Comparison of ENCODE assay signal across 33 mouse cellular contexts in genomic region chr11:57244543-57244942, GRCm38 (mm10).
DNase-seq lines count a peak whose midpoint lies in the region; ATAC-seq and TF ChIP-seq lines count a peak whose summit lies in the region.
"Had no signal": no experiment of that assay in that cellular context is flagged by ENCODE, and none has a peak within 500 bp of the region (broad histone marks: within the 10 kb centered on the region; RNA-seq: fewer than 3 reads in every experiment).

No protein-coding gene starts in this region.

- no peaks in the 10 kb centered on the region for H3K27me3 ChIP-seq in forebrain, postnatal 0 days (ENCODE audit: insufficient read depth, low read length)
- H3K27me3 ChIP-seq in forebrain, embryonic 10.5 days (ENCODE audit: poor library complexity, severe bottlenecking): no peaks in the 10 kb centered on the region
- H3K27me3 ChIP-seq: CH12.LX; forebrain, embryonic 12.5 days; hindbrain, embryonic 13.5 days; limb, embryonic 15.5 days; liver, embryonic 13.5 days; stomach, embryonic 15.5 days had no signal

- H3K9me3 ChIP-seq in forebrain, postnatal 0 days (ENCODE audit: low read length): no peaks in the 10 kb centered on the region
- H3K9me3 ChIP-seq in forebrain, embryonic 10.5 days: no peaks in the 10 kb centered on the region
- H3K9me3 ChIP-seq: forebrain, embryonic 12.5 days; heart, embryonic 10.5 days; hindbrain, embryonic 13.5 days; limb, embryonic 10.5 days; limb, embryonic 15.5 days; liver, embryonic 13.5 days; stomach, embryonic 15.5 days had no signal

- no peak for DNase-seq in forebrain, postnatal 0 days
- DNase-seq in forebrain, embryonic 10.5 days (ENCODE audit: extremely low spot score, low spot score): no peak
- peak in 1 of 2 experiments; percentile 43 for DNase-seq in layer of hippocampus, adult 2 months (ENCODE audit: low spot score in 2 of 2)
- DNase-seq in layer of hippocampus, adult 9-10 months (ENCODE audit: low spot score): no peak
- DNase-seq in left cerebral cortex, postnatal 25 days (ENCODE audit: low spot score in 2 of 2): peak; percentile 40 to 69
- no peak for DNase-seq in left cerebral cortex, adult 2 months (ENCODE audit: extremely low spot score in 1 of 2, low spot score in 2 of 2)
- peak; percentile 83 for DNase-seq in brain, adult 2 months (ENCODE audit: low read depth, low spot score)
- DNase-seq: adrenal gland, adult 2 months; adrenal gland, postnatal 36 days; cerebellum, adult 2 months; cerebellum, postnatal 14 days; gastrocnemius, postnatal 14 days; heart, adult 11 months; heart, postnatal 4 days; kidney, adult 8-10 months; kidney, postnatal 4 days; liver, embryonic 13.5 days; lung, adult 18-20 months; lung, postnatal 10 days; midbrain, embryonic 14.5 days; retina, postnatal 1 day; thymus, postnatal 14 days had no signal

- no peak overlapping the region for H3K4me3 ChIP-seq in forebrain, postnatal 0 days (ENCODE audit: low read depth, low read length)
- H3K4me3 ChIP-seq in forebrain, embryonic 10.5 days: no peak overlapping the region
- no peak overlapping the region for H3K4me3 ChIP-seq in layer of hippocampus, adult 2 months
- no peak overlapping the region for H3K4me3 ChIP-seq in left cerebral cortex, adult 2 months
- H3K4me3 ChIP-seq: erythroblast, embryonic 14.5 days; forebrain, embryonic 12.5 days; heart, embryonic 10.5 days; hindbrain, embryonic 13.5 days; limb, embryonic 10.5 days; limb, embryonic 15.5 days; liver, embryonic 13.5 days; stomach, embryonic 15.5 days had no signal

- TF ChIP-seq CTCF in forebrain, postnatal 0 days (IDR thresholded peaks at IDR 0.05; ENCODE audit: low read depth): no peak
- TF ChIP-seq CTCF in layer of hippocampus, adult 2 months (conservative IDR thresholded peaks at IDR 0.05): no peak
- no peak for TF ChIP-seq CTCF in left cerebral cortex, adult 2 months (IDR thresholded peaks at IDR 0.05)

- 75% methylated on average over 6 of the region's 6 CpGs for WGBS in forebrain, postnatal 0 days
- WGBS in forebrain, embryonic 10.5 days: 82% methylated on average over 6 of the region's 6 CpGs

- no peak overlapping the region for H3K4me2 ChIP-seq in forebrain, postnatal 0 days (ENCODE audit: low read depth)
- H3K4me2 ChIP-seq: forebrain, embryonic 12.5 days; hindbrain, embryonic 13.5 days; limb, embryonic 15.5 days; liver, embryonic 13.5 days; stomach, embryonic 15.5 days had no signal

- no peak overlapping the region for H3K9ac ChIP-seq in forebrain, postnatal 0 days
- H3K9ac ChIP-seq: forebrain, embryonic 12.5 days; hindbrain, embryonic 13.5 days; limb, embryonic 15.5 days; liver, embryonic 13.5 days; stomach, embryonic 15.5 days had no signal

- ATAC-seq in forebrain, postnatal 0 days: peak; percentile 34; the same call in 1 of the 2 replicates
- ATAC-seq: activated CD4-positive, CD25-positive, alpha-beta regulatory T cell, adult 4 months; intestine, embryonic 16.5 days had no signal

- no peak overlapping the region for H3K27ac ChIP-seq in forebrain, postnatal 0 days (ENCODE audit: low read depth, low read length)
- H3K27ac ChIP-seq in forebrain, embryonic 10.5 days: no peak overlapping the region
- H3K27ac ChIP-seq in layer of hippocampus, adult 2 months: peak overlapping the region; percentile 57; the same call in 1 of the 2 replicates
- no peak overlapping the region for H3K27ac ChIP-seq in left cerebral cortex, adult 2 months
- H3K27ac ChIP-seq: forebrain, embryonic 12.5 days; heart, embryonic 10.5 days; hindbrain, embryonic 13.5 days; kidney, postnatal 0 days; limb, embryonic 10.5 days; limb, embryonic 15.5 days; liver, embryonic 13.5 days; stomach, embryonic 15.5 days had no signal

- intact Hi-C loops in left cerebral cortex, postnatal 25 days (cut with DNase I): no loop called here
- intact Hi-C loops in left cerebral cortex, adult 2 months (cut with DNase I): no loop called here

- H3K36me3 ChIP-seq in forebrain, postnatal 0 days (ENCODE audit: insufficient read depth): 0 out of 2 replicates have a peak, but pooled peaks cover 9% of the 10 kb centered on the region
- H3K36me3 ChIP-seq in forebrain, embryonic 10.5 days (replicated peaks): no peaks in the 10 kb centered on the region
- H3K36me3 ChIP-seq: forebrain, embryonic 12.5 days; heart, embryonic 10.5 days; hindbrain, embryonic 13.5 days; limb, embryonic 10.5 days; limb, embryonic 15.5 days; liver, embryonic 13.5 days; stomach, embryonic 15.5 days had no signal

- no peaks in the 10 kb centered on the region for H3K4me1 ChIP-seq in forebrain, postnatal 0 days (ENCODE audit: insufficient read depth)
- peaks cover 17% of the 10 kb centered on the region for H3K4me1 ChIP-seq in forebrain, embryonic 10.5 days
- H3K4me1 ChIP-seq: limb, embryonic 15.5 days; liver, embryonic 13.5 days; stomach, embryonic 15.5 days had no signal

Comparison
In these comparisons a context has a peak if more than half of its experiments do, and no peak if none do; other contexts are left out.
1. DNase-seq: peak in left cerebral cortex, postnatal 25 days (2 of 2) and brain, adult 2 months (single experiment); none in forebrain, postnatal 0 days (single experiment), forebrain, embryonic 10.5 days (single experiment), layer of hippocampus, adult 9-10 months (single experiment) and left cerebral cortex, adult 2 months (0 of 2).